Mouse (Mus musculus) spleen, adult 12 weeks (tissue): ENCODE data around the gene Ppcdc.
"Not testable (repeated sequence)": the region's sequence is repeated elsewhere in the genome, so short reads cannot be mapped to it uniquely, and the experiment has no call there.

Experiments
- DNase-seq: peaks from one replicate; pipeline ENCODE4 v3.0.0; 2022; ENCODE audit warnings: low spot score

The Ppcdc gene

DNA sequence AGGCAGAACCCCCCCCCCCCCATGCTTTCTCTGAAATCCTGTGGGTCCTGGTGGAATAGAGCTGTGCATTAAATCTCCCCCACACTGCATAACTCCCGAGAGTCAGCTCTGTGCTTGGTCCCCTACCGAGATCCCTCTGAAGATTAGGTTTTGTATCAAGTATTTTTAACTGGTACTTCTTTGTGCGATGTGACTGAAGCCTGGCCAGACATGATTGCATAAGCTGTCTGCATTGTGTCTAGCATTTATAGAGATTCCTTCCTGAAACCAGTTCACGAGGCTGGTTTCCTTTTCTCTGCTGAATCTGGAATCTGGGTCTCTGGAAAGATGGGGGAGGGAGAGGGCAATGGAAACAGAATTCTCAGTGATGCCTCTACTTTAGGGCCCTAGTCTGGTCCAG lies 11.5 kb downstream of the Ppcdc start:
- no peak for DNase-seq

GRCm38 (mm10) chr9:57427937-57428336 lies 12.0 kb downstream of the Ppcdc start:
- no peak for DNase-seq

GRCm38 (mm10) chr9:57427123-57427522 lies 12.8 kb downstream of the Ppcdc start:
- not testable (repeated sequence) for DNase-seq

DNA sequence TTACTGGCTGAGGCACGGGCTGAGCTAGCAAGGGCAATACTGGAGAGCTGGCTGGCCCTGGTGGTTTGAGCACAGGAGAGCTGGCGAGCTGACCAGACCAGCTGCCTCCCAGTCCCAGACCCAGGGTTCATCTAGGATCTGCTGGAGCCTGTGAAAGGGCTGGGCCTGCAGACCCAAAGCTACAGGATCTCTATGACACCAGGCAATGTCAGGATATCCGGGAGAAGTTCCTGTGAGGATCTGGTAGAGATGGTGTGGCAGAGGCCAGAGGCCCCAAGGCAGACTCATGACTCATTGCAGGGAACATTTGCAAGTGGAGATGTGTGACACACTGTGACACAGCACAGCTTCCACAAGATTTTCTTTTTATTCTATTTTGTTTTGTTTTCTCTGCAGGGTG lies 14.8 kb downstream of the Ppcdc start:
- no peak for DNase-seq

GRCm38 (mm10) chr9:57424066-57424465 lies 15.9 kb downstream of the Ppcdc start:
- no peak for DNase-seq

DNA sequence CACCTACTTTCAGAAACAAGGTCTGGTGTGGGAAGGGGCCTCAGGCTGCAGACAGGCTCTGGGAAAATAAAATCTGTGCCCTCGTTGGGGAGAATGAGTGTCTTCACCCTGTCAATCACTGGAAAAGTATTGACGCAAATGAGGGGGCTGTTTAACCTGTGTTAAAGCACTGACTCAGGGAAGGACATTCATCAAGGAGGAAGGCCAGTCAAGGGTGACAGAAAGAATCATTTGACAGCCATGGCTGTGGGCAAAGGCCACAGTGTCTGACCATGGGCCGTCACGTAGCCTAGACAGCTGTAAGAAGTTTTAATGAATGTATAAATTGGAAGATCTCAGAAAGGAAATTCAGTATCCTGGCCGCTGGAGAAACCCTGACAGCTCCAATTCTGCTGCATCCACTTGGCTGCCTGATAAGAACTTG lies 18.2 kb downstream of the Ppcdc start:
- no peak for DNase-seq

GRCm38 (mm10) chr9:57421121-57421571 lies 18.8 kb downstream of the Ppcdc start:
- peak; percentile 63 for DNase-seq

DNA sequence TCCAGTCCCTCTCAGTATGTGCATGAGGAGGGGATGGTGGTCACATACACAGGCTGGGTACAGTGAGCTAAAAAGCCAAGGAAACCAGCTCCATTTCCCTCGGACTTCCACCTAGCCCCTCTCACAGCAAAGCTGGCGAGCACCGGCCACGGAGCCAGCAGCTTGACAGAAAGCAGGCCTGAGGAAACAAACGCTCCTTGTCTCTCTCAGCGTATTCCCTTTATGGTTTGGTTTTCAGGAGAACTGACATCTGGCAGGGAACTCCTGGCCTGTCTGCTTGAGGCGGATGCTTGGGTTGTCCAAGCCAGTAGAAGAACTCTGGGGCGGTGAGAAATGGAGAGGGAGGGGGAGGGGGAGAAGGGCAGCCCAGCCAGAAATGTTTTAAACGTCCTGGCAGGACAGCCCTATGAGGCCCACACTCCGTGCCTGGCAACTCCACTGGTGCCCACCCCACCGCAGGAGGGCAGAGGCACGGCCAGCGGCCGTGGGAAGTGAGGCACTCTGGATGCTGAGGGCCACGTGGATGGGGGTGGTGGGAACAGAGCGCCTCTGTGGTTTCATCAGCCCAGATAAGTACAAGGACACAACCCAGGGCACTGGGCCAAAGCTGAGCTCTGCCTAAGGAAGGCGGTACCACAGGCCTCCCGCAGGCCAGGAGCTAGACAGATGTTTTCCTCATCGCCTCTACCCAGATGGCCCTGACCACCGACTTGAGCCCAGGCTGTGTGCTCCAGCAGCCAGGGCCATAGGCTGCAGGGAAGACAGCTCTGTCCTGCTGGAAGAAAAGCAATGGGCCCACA lies 19.4 kb downstream of the Ppcdc start:
- peak; percentile 19 for DNase-seq

DNA sequence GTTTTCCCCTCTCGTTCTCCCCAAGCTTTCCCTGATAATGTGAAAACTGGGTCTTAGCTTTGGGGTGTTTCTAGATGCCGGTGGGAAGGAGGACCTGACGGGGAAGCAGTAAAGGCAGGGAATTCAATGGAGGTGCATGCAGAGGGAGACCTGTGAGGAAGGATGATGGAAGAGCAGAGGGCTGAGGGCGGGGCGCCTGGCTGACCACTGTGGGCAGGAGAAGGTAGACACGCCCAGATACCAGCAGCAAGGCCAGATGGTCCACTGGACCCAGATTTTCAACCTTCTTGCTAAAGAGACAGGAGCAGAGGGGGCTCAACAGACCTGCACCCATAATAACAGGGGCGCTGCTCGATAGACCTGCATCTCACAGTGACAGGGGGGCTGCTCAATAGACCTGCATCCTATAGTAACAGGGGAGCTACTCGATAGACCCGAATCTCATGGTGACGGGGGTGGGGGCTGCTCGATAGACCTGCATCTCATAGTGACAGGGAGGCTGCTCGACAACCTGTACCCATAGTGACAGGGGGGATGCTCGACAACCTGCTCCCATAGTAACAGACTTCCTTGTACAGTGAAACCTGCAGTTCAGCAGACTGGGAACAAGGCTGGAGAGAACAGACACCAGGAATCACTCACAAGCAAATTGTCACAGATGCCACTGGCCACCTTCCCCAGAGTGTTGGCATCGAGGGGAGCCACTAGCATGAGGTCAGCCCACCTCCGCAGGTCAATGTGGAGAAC lies 20.2 kb downstream of the Ppcdc start:
- no peak for DNase-seq

- DNase-seq = no peak
These were observed 22.6 kb downstream of the Ppcdc start for GRCm38 (mm10) chr9:57417341-57417740.

DNA sequence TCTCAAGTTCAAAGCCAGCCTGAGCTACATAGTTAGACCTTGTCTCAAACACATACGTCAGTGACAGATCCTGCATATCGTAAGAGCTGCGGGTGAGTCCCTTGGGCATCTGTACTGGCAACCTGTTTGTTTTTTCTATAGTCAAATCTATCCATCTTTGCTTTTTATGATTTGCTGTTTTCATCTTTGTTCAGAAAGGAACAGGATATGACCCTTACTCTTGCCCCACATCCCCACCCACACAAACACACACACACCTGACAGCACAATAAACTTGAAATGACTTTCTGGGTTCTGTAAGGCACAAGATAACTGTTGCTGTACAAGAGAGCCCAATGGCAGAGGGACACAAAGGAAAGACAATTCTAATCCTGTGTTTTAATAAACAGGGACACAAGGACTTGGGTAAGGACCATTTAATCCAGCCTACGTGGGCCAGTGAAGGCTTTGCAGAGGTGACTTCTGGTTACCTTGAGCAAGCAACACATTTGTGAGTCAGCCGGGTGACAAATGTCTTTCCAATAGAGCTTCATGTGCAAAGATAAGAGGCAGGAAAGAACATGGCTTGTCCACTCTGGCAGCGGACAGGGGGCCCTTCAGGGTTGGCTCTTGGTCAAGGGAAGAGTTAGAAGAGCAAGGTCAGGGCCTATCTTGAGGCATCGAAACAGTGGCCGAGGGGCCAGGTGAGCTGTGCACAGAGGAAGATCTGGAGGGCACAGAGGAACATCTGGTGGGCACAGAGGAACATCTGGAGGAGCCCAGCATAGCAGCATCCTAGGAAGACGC lies 32.6 kb downstream of the Ppcdc start:
- no peak for DNase-seq

DNA sequence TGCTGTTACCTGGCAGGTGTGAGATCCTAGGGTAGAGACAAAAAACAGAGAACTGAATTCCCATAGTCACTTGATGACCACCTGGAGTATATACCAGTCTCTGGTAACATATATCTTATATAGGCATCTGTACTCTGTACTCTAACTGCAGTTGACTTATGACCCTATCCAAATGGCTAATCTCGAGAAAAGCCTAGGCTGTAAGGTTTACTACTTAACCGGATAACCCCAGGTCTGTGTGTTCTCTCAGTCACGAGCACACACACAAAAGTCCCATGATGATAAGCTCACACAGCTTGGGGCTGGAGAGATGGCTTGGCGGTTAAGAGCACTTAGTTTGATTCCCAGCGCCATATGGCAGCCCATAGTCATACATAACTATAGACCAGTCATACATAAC lies 33.5 kb downstream of the Ppcdc start:
- no peak for DNase-seq

GRCm38 (mm10) chr9:57404036-57404435 lies 35.9 kb downstream of the Ppcdc start:
- DNase-seq = no peak

GRCm38 (mm10) chr9:57402318-57403251 lies 37.3 kb downstream of the Ppcdc start:
- no peak for DNase-seq

GRCm38 (mm10) chr9:57398773-57399172 lies 41.2 kb downstream of the Ppcdc start:
- no peak for DNase-seq

DNA sequence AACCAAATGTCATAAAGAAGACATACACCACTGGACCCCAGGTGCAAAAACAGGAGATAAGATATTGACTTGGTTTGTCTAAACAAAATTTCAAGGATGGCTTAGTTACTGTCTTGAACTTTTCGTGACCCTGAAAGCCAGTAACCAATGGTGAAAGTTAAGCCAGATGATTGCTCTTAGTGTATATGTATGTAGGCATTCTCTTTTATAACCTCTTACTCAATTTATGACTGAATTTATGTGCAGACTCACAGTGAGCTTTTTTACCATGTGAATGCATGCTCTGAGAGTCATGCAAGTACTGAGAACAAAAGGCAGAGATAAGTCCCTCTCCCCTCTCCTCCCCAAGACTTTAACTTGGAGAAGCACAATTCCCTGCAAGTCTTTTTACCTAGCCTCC lies 47.0 kb downstream of the Ppcdc start:
- DNase-seq = no peak

DNA sequence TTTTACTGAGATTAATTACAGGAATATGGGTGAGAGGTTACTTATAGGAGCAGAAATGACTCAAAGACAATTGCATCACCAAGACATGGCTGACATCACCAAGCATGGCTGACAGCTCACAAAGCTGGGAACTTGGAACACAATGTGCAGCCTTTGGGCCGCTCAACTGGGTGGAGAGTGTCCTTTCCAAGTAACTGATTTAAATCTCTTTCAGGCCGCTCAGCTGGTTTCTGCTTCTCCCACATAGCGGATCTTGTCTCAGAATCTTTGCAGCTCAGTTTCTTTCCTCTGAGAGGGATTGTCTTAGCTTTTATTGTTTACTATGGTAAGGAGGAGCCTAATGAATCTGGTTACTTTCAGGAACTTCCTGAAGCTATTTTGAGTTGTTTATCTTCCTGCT lies 49.1 kb downstream of the Ppcdc start:
- DNase-seq = no peak

DNA sequence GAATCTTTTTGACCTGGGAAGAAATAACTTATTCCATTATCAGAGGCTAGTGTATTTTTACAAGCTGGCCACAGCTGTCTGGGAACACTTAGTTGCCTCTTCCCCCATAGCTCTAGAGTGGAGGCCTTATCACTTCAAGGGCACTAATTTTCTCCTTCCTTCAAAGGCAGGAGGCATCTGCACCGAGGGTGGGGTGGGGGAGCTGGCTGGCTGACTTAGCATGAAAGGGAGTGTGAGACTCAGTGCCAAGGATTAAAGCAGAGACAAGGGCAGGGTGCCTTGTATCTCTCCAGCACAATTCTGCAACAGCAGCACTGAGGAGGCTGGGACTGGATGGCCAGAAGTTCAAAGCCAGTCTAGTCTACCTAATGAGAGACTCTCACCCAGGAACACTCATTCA lies 50.8 kb downstream of the Ppcdc start:
- no peak for DNase-seq

GRCm38 (mm10) chr9:57386926-57387325 lies 53.0 kb downstream of the Ppcdc start:
- no peak for DNase-seq

DNA sequence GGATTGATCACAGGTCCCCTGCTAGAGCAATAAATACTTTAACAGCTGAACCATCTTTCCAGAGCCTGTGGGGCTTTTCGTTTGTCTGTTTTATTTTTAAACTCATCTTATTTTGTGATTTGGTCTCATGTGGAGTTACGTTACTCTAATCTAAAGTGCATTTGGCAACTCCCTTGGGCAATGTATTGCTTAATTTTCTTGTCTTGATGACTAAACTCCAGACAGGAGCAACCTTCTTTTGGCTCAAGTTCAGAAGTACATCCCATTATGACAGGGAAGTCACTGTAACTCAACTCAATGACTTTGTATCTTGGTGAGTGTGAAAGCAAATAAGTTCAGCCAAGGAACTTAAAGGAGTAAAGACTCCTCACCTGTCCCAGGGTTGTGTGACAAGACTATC lies 55.3 kb downstream of the Ppcdc start:
- no peak for DNase-seq

DNA sequence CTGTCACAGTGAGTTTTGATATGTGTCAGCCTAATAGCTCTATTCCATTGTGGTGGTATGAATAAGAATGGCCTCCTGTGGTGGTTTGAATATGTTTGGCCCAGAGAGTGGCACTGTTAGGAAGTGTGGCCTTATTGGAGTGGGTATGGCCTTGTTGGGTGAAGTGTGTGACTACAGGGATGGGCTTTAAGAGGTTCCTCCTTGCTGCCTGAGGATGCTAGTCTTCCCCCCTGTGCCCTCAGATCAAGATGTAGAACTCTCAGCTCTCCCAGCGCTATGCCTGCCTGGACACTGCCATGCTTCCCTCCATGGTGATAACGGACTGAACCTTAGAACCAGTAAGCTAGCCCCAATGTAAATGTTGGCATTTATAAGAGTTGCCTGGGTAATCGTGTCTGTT lies 78.9 kb downstream of the Ppcdc start:
- DNase-seq = no peak
